2 mouse cellular contexts compared by ENCODE assay signal in genomic region chr5:105306946-105307345, GRCm38 (mm10).
A peak's percentile ranks its signal among the peaks of the same experiment; 100 is the strongest.
DNase-seq lines count a peak whose midpoint lies in the region.

No protein-coding gene starts in this region.

- DNase-seq in R1 (ENCODE audit: low read depth, low spot score) (peak; percentile 53), ZHBTc4 (ENCODE audit: low read depth, low spot score) (peak; percentile 56)
